Mouse (Mus musculus) cerebellum, adult 2 months (tissue): ENCODE measurements around the gene Ss18l2.

Experiments
- CTCF ChIP-seq: fragments of 200-500 bp; IDR thresholded peaks from 2 replicates; pipeline ENCODE4 v1.5.1; 2011; ENCODE audit warnings: low read depth, mild to moderate bottlenecking, control low read depth, low read length, moderate library complexity, borderline replicate concordance; ENCODE audit not compliant: insufficient read depth
- POLR2A ChIP-seq: fragments of 200-500 bp; IDR thresholded peaks from 2 replicates; pipeline ENCODE4 v1.6.1; 2011; ENCODE audit warnings: low read length, control low read depth, borderline replicate concordance; ENCODE audit not compliant: insufficient read depth

DNA sequence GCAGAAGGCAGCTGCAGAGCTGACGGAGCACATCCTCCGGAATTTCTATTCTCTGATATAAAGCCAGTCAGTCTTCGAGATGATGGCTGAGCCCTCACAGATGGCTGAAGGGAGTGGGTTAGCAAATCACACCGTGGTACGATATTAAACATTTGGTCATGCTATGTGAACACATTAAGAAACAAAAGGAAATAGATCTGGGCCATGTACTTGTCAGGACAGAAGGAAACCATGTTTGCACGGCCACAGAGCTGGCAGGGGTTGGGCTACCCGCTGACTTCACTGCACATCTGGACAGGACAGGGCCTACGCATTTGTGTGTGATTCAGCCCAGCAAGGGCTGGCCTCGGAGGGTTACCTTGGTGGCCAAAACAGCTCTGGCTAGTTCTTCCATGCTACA is 13.5 kb upstream of the Ss18l2 start:
- TF ChIP-seq CTCF (no peak), POLR2A (no peak)
